Mouse (Mus musculus) left cerebral cortex, postnatal 14 days (tissue): ENCODE results near the gene Gpha2. TPM values are rescaled to one million over a fixed set of nuclear protein-coding genes. Genes with fewer than 3 reads are reported as not detected.

Experiments used
- DNase-seq, 2 experiments: peaks; one replicate each; pipeline ENCODE4 v3.0.0; 2021 to 2022; ENCODE audit warnings: low spot score in 2 of 2, mixed read lengths in 1 of 2
- intact Hi-C: fragments of 180-260 bp; cut with DNase I; formaldehyde crosslinking; loops from one replicate; pipeline ENCODE4 v1.15.1; 2025
- microRNA-seq, 2 experiments: library from miRNA; unstranded; fragments of <30 nt; microRNA quantifications; one replicate each; pipeline ENCODE4 v1.2.0; 2022
- total RNA-seq, 2 experiments: library from RNA; stranded (reverse); gene quantifications; 2 replicates each; pipeline ENCODE4 v1.2.3; 2021

Gpha2 gene
- total RNA-seq, 2 experiments from 2014 or later, result not detected

- intact Hi-C loops, result loop anchor here (2.0 kb wide), 1 partner anchor 61 kb away; no protein-coding TSS in a partner anchor
- no peak for DNase-seq
Observed at GRCm38 (mm10) chr19:6269798-6270475, 43.8 kb downstream of the Gpha2 start.

- intact Hi-C loops, result no loop called here
- DNase-seq, result no peak
Observed at GRCm38 (mm10) chr19:6270661-6271060, 44.5 kb downstream of the Gpha2 start.

DNA sequence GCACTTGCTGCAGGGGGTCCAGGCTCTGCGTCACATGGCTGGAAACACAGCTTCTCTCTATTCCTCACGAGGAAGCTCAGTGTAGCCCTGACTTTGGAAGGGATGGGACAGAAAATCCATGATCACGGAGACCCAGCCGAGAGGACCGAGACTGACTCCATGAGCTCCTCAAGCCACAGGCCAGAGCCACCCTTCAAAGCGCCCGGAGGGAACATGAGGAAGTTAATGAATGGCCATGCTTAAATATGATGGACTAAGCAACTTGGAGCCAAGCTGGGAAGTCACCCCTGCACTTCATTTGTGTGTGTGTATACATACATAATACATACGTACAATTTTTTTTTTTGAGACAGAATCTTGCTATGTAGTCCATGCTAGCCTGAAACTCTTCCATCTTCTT is 45.0 kb downstream of the Gpha2 start:
- no peak for DNase-seq
- intact Hi-C loops, result no loop called here

GRCm38 (mm10) chr19:6272053-6272452 is 45.9 kb downstream of the Gpha2 start:
- intact Hi-C loops, result no loop called here
- no peak for DNase-seq

DNA sequence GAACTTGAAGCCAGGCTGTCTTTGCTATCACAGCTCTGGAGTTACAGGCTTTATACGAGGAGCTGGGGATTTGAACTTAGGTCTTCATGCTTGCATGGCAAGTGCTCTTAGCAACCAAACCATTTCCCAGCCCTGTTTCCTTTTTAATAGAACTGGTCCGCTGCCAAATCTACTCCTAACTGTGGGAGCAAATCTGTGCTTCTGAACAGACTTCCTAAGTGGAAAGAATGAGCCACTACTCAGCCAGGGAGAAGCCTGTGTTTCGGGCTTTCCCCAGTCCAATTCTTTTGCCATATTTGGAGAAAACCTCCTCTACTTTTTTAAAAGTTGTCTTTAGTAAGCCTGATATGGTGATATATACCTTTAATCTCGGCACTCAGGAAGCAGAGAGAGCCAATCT is 46.6 kb downstream of the Gpha2 start:
- intact Hi-C loops, result no loop called here

DNA sequence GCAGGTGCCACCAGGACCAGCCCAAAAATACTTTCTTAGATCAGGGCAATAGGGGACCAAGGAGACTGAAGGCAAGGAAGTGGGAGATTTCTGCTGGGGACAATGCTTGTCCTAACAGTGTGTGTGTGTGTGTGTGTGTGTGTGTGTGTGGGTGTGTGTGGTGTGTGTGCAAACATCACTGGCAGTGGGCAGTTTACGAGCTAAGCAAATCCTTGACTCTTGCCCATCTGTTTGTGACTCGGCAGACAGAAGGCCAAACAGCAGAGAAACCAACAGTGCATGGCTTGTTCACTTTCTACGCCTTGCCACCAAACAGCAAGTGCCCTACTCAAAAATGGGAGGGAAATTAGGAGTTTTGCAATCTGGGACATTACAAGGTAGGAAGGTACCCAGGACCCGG is 47.4 kb downstream of the Gpha2 start:
- intact Hi-C loops, result no loop called here
- no peak for DNase-seq

More for the DNA sequence above, 46.6 kb downstream of the Gpha2 start:
- DNase-seq, result peak; percentile 53 to 75

GRCm38 (mm10) chr19:6273998-6274608 is 47.9 kb downstream of the Gpha2 start:
- intact Hi-C loops, result no loop called here
- DNase-seq, result no peak

DNA sequence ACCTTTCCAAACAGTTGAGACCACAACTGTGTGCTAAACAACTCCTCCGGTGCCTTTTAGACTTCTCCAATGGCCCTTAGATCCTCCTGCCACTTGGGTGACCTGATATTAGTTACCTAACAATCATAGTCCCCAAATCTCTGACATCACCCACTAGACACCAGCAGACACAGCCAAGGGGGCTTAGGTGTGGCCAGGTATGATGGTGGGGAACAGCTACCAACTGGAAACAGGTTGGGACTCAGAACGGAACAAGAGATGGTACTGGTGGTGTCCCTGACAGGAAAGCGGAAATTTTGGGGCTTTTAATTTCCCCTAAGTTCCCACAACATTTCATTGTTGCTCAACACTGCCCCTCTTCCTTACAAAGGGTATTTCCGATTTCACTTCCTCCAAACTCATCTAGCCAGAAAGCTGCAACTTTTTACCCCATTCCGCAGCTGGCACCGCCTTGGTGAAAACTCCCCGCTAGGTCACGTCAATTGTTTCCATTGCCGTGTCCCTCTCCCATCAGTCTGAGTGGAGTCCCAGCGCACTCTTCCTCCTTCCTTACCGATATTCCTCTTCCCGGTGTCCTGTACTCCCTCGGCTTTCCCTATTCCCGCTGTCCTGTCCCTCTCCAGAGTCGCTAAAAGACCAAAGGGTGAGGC is 49.7 kb downstream of the Gpha2 start:
- intact Hi-C loops, result no loop called here

GRCm38 (mm10) chr19:6276426-6277421 is 50.5 kb downstream of the Gpha2 start, which contains the start of gene Ehd1:
Ehd1 (plus strand) TSS chr19:6276725.
- peak; percentile 97 to 98 for DNase-seq
- intact Hi-C loops, result no loop called here

More for the DNA sequence above, 49.7 kb downstream of the Gpha2 start:
- DNase-seq, result no peak

Small RNA genes lying within 50 kb of the gene (microRNA-seq; reads per million reads assigned to microRNA genes)
- gene Mir192 (8.8 to 9.2 reads per million in 2 experiments), gene Mir194-2 (10.4 to 34.8 reads per million in 2 experiments)

Other genes starting within 250 kb of the Gpha2 start
- not detected for gene Slc22a20, start 240.2 kb upstream of the Gpha2 start, total RNA-seq
- 10 to 100 TPM; 14.5 to 17.4 TPM for gene Capn1, start 210.5 kb upstream of the Gpha2 start, total RNA-seq
- 10 to 100 TPM; 41.2 to 44.4 TPM for gene Syvn1, start 179.8 kb upstream of the Gpha2 start, total RNA-seq
- 10 to 100 TPM; 49.8 to 54.3 TPM for gene Mrpl49, start 168.6 kb upstream of the Gpha2 start, total RNA-seq
- gene Fau, start 168.5 kb upstream of the Gpha2 start, total RNA-seq, result 100 to 1,000 TPM; 597 to 658 TPM
- gene Znhit2, start 165.2 kb upstream of the Gpha2 start, total RNA-seq, result 10 to 100 TPM; 39.4 to 41.7 TPM
- 10 to 100 TPM; 41.3 to 46.1 TPM for gene Tm7sf2, start 158.0 kb upstream of the Gpha2 start, total RNA-seq
- 10 to 100 TPM; 73.9 to 87.1 TPM for gene Vps51, start 149.1 kb upstream of the Gpha2 start, total RNA-seq
- gene Tmem262, start 146.3 kb upstream of the Gpha2 start, total RNA-seq, result not detected
- gene Gm28374, start 144.1 kb upstream of the Gpha2 start, total RNA-seq, result 1 to 10 TPM in 1 of 2 experiments, under 1 TPM in 1; 0.59 to 1.3 TPM
- 10 to 100 TPM; 32.8 to 35.0 TPM for gene Zfpl1, start 141.4 kb upstream of the Gpha2 start, total RNA-seq
- gene Cdca5, start 141.4 kb upstream of the Gpha2 start, total RNA-seq, result under 1 TPM; 0.38 to 0.44 TPM
- not detected for gene AC131692.1, start 132.0 kb upstream of the Gpha2 start, total RNA-seq
- gene Naaladl1, start 120.6 kb upstream of the Gpha2 start, total RNA-seq, result not detected
- gene Sac3d1, start 107.7 kb upstream of the Gpha2 start, total RNA-seq, result 10 to 100 TPM; 23.7 to 24.7 TPM
- 10 to 100 TPM; 39.2 to 42.9 TPM for gene Snx15, start 98.1 kb upstream of the Gpha2 start, total RNA-seq
- under 1 TPM in 1 of 2 experiments, not detected in 1; 0.33 TPM for gene Batf2, start 85.4 kb upstream of the Gpha2 start, total RNA-seq
- gene Arl2, start 84.8 kb upstream of the Gpha2 start, total RNA-seq, result 10 to 100 TPM; 61.2 to 69.7 TPM
- gene Majin, start 42.0 kb upstream of the Gpha2 start, total RNA-seq, result under 1 TPM; 0.27 to 0.40 TPM
- 100 to 1,000 TPM; 187 to 194 TPM for gene Ppp2r5b, start 9.5 kb downstream of the Gpha2 start, total RNA-seq
- gene Atg2a, start 15.3 kb downstream of the Gpha2 start, total RNA-seq, result 10 to 100 TPM; 37.8 to 38.5 TPM
- gene Ehd1, start 50.3 kb downstream of the Gpha2 start, total RNA-seq, result 10 to 100 TPM; 44.2 to 51.7 TPM
- gene Cdc42bpg, start 80.1 kb downstream of the Gpha2 start, total RNA-seq, result 1 to 10 TPM; 2.7 to 3.1 TPM
- gene Men1, start 108.6 kb downstream of the Gpha2 start, total RNA-seq, result 10 to 100 TPM; 64.9 to 70.7 TPM
- 10 to 100 TPM; 60.0 to 75.9 TPM for gene Map4k2, start 114.8 kb downstream of the Gpha2 start, total RNA-seq
- gene Sf1, start 137.3 kb downstream of the Gpha2 start, total RNA-seq, result 100 to 1,000 TPM; 185 to 186 TPM
- 10 to 100 TPM; 20.6 to 31.9 TPM for gene Pygm, start 158.0 kb downstream of the Gpha2 start, total RNA-seq
- gene Rasgrp2, start 173.0 kb downstream of the Gpha2 start, total RNA-seq, result 10 to 100 TPM; 83.3 to 87.2 TPM
- gene Nrxn2, start 192.4 kb downstream of the Gpha2 start, total RNA-seq, result 100 to 1,000 TPM; 700 to 756 TPM